28 mouse cellular contexts compared by ENCODE assay signal in genomic region chr5:28040726-28041125, GRCm38 (mm10). TPM values are rescaled to one million over a fixed set of nuclear protein-coding genes. Genes with fewer than 3 reads are reported as not detected.
DNase-seq lines count a peak whose midpoint lies in the region; TF ChIP-seq lines count a peak whose summit lies in the region.
"Had no signal": no experiment of that assay in that cellular context is flagged by ENCODE, and none has a peak within 500 bp of the region (broad histone marks: within the 10 kb centered on the region; RNA-seq: fewer than 3 reads in every experiment).

No protein-coding gene starts in this region.

- TF ChIP-seq CTCF in heart, adult 2 months (IDR thresholded peaks at IDR 0.05), result no peak
- TF ChIP-seq CTCF in liver, adult 2 months (IDR thresholded peaks at IDR 0.05; ENCODE audit: low read depth, low read length), result no peak

- peaks cover 9% of the 10 kb centered on the region; the same call in 1 of the 2 replicates for H3K36me3 ChIP-seq in heart, adult 2 months (ENCODE audit: control insufficient read depth, insufficient read depth, low read length)
- H3K36me3 ChIP-seq in liver, adult 2 months (ENCODE audit: control insufficient read depth, insufficient read depth, low read length), result peaks cover 20% of the 10 kb centered on the region
- H3K36me3 ChIP-seq: embryonic facial prominence, embryonic 12.5 days; forebrain, embryonic 15.5 days; heart, embryonic 12.5 days; hindbrain, embryonic 10.5 days; hindbrain, embryonic 15.5 days; limb, embryonic 12.5 days; liver, embryonic 13.5 days; midbrain, embryonic 15.5 days had no signal

- no peak for TF ChIP-seq EP300 in heart, adult 2 months (IDR thresholded peaks at IDR 0.05; ENCODE audit: insufficient read depth, low read depth, low read length)

- no peak for DNase-seq in heart, adult 2 months
- DNase-seq in heart, postnatal 10 days, result no peak
- DNase-seq in liver, adult 2 months (ENCODE audit: extremely low read depth, low read depth, low spot score), result peak; percentile 86
- DNase-seq in liver, result no peak
- DNase-seq in 3T3-L1 (ENCODE audit: low read depth, low spot score), result peak; percentile 68
- DNase-seq in adipocyte (ENCODE audit: low spot score), result peak; percentile 91
- no peak for DNase-seq in gastrocnemius, adult 18-20 months (ENCODE audit: low spot score)
- DNase-seq: cerebellum, adult 11-12 months; cerebellum, adult 9-11 months; embryo, embryonic 11 days; gastrocnemius, adult 2 months; gastrocnemius, postnatal 36 days; kidney, postnatal 10 days; layer of hippocampus, adult 9-11 months; liver, embryonic 13.5 days; lung, adult 2 months; lung, postnatal 14 days; right cerebral cortex, postnatal 25 days; thymus, adult 2 months; thymus, postnatal 36 days had no signal

- H3K27ac ChIP-seq in heart, adult 2 months, result peak overlapping the region; percentile 61; the same call in 1 of the 2 replicates
- peak overlapping the region; percentile 92 for H3K27ac ChIP-seq in liver, adult 2 months (replicated peaks; ENCODE audit: insufficient read depth, low read depth, low read length)
- H3K27ac ChIP-seq: embryonic facial prominence, embryonic 12.5 days; forebrain, embryonic 15.5 days; gastrocnemius, adult 2 months; hindbrain, embryonic 10.5 days; hindbrain, embryonic 15.5 days; limb, embryonic 12.5 days; liver, embryonic 13.5 days; midbrain, embryonic 10.5 days; midbrain, embryonic 15.5 days had no signal

- no peak overlapping the region for H3K4me3 ChIP-seq in heart, adult 2 months
- H3K4me3 ChIP-seq in liver, adult 2 months (ENCODE audit: insufficient read depth, low read depth, low read length), result no peak overlapping the region
- H3K4me3 ChIP-seq: embryonic facial prominence, embryonic 12.5 days; forebrain, embryonic 15.5 days; gastrocnemius, adult 2 months; heart, embryonic 12.5 days; hindbrain, embryonic 10.5 days; hindbrain, embryonic 15.5 days; limb, embryonic 12.5 days; liver, embryonic 13.5 days; midbrain, embryonic 10.5 days; midbrain, embryonic 15.5 days had no signal

- TF ChIP-seq POLR2A in heart, adult 2 months (IDR thresholded peaks at IDR 0.05; ENCODE audit: insufficient read depth, low read depth, low read length), result no peak
- no peak for TF ChIP-seq POLR2A in liver, adult 2 months (IDR thresholded peaks at IDR 0.05; ENCODE audit: extremely low read depth, insufficient read depth, low read length)

- H3K79me2 ChIP-seq in heart, adult 2 months (replicated peaks; ENCODE audit: control insufficient read depth, insufficient read depth, low read length), result no peaks in the 10 kb centered on the region
- H3K79me2 ChIP-seq in liver, adult 2 months (ENCODE audit: control insufficient read depth, insufficient read depth, low read length), result no peaks in the 10 kb centered on the region; the same call in 1 of the 2 replicates

- peaks cover 20% of the 10 kb centered on the region for H3K4me1 ChIP-seq in heart, adult 2 months (ENCODE audit: control insufficient read depth, insufficient read depth, low read length)
- peaks cover 53% of the 10 kb centered on the region for H3K4me1 ChIP-seq in liver, adult 2 months (ENCODE audit: control insufficient read depth, insufficient read depth, low read length)
- H3K4me1 ChIP-seq: hindbrain, embryonic 15.5 days had no signal

- no peak overlapping the region for H3K9ac ChIP-seq in heart, adult 2 months (ENCODE audit: low read depth, low read length)
- peak overlapping the region; percentile 28; the same call in 1 of the 2 replicates for H3K9ac ChIP-seq in liver, adult 2 months (ENCODE audit: low read depth, low read length)
- H3K9ac ChIP-seq: embryonic facial prominence, embryonic 12.5 days; forebrain, embryonic 15.5 days; heart, embryonic 12.5 days; hindbrain, embryonic 15.5 days; limb, embryonic 12.5 days; liver, embryonic 13.5 days; midbrain, embryonic 15.5 days had no signal

- 74% methylated on average over 3 of the region's 3 CpGs for WGBS in heart, adult 2 months
- 31% methylated on average over 3 of the region's 3 CpGs for WGBS in liver, adult 2 months

- intact Hi-C loops in heart, adult 2 months (cut with DNase I), result no loop called here
- intact Hi-C loops in heart, postnatal 10 days (cut with DNase I), result no loop called here

- H3K27me3 ChIP-seq in heart, adult 2 months (ENCODE audit: control insufficient read depth, insufficient read depth, low read length), result no peaks in the 10 kb centered on the region
- no peaks in the 10 kb centered on the region for H3K27me3 ChIP-seq in liver, adult 2 months (ENCODE audit: control insufficient read depth, insufficient read depth, low read length)
- H3K27me3 ChIP-seq: embryonic facial prominence, embryonic 12.5 days; forebrain, embryonic 15.5 days; heart, embryonic 12.5 days; hindbrain, embryonic 15.5 days; limb, embryonic 12.5 days; liver, embryonic 13.5 days; midbrain, embryonic 15.5 days had no signal

RNA-seq across cellular contexts. Expression of gene Insig1, which starts 30.4 kb away (rescaled TPM):
- total RNA-seq in heart, adult 2 months (2021), result 10 to 100 TPM; 17.3 to 17.5 TPM
- 17.3 and 23.7 TPM in 2 replicates for polyA plus RNA-seq in heart, adult 2 months (2012; rRNA removed)
- 10 to 100 TPM; 20.5 to 23.2 TPM for total RNA-seq in heart, postnatal 10 days (2021)
- total RNA-seq in liver, adult 2 months (2014; rRNA removed), result 566 and 594 TPM in 2 replicates
- polyA plus RNA-seq in liver, adult 2 months (2012; rRNA removed), result 465 and 525 TPM in 2 replicates
- total RNA-seq in gastrocnemius, adult 18-20 months (2021), result 10 to 100 TPM in 1 of 2 experiments, 1 to 10 TPM in 1; 8.4 to 11.4 TPM

Comparison
In these comparisons a context has a peak if more than half of its experiments do, and no peak if none do; other contexts are left out.
1. DNase-seq: peak in liver, adult 2 months (single experiment), 3T3-L1 (single experiment) and adipocyte (single experiment); none in heart, adult 2 months (0 of 2), heart, postnatal 10 days (0 of 2), liver (single experiment) and gastrocnemius, adult 18-20 months (single experiment).
2. RNA of gene Insig1, which starts 30.4 kb away (total RNA-seq): 566 to 594 TPM in liver, adult 2 months; 20.5 to 23.2 TPM in heart, postnatal 10 days, 17.3 to 17.5 TPM in heart, adult 2 months and 8.4 to 11.4 TPM in gastrocnemius, adult 18-20 months; every median in the first group is over 10 times any median in the second.